Mouse (Mus musculus) small intestine, adult 2 months (tissue): Measurements from ENCODE around the gene Zfp853.

ENCODE experiments used
- CTCF ChIP-seq: fragments of 200-500 bp; IDR thresholded peaks from 2 replicates; pipeline ENCODE4 v1.5.1; 2012; ENCODE audit warnings: low read depth, mild to moderate bottlenecking, control low read depth, inconsistent platforms, low read length, moderate library complexity, mixed read lengths; ENCODE audit not compliant: insufficient replicate concordance, insufficient read length; ENCODE audit errors: extremely low read depth
- POLR2A ChIP-seq: fragments of 200-500 bp; IDR thresholded peaks from 2 replicates; pipeline ENCODE4 v1.6.1; 2012; ENCODE audit warnings: low read depth, mild to moderate bottlenecking, control low read depth, inconsistent platforms, low read length, moderate library complexity

GRCm38 (mm10) chr5:143284762-143285161, 8.7 kb downstream of the Zfp853 start:
- no peak; the same call in 1 of the 2 replicates for TF ChIP-seq CTCF
- no peak for TF ChIP-seq POLR2A
